10 mouse cellular contexts compared by ENCODE assay signal in the genomic region with DNA sequence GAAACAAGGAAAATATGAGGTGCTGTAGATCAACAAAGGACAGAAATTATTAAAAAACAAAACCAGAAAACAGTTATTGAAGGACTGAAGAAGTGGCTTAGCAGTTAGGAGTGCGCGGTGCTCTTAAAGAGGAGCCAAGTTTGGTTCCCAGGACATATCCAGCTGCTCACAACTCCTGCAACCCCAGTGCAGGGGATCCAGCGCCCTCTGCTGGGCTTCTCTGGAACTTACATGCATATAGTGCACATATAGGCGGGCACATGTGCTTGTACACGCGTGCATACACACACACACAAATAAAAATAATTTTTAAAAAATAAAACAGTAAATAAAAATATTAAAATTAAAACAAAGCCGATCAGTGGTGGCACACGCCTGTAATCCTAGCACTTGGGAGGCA. TPM values are rescaled to one million over a fixed set of nuclear protein-coding genes. Genes with fewer than 3 reads are reported as not detected.
DNase-seq lines count a peak whose midpoint lies in the region; ATAC-seq and TF ChIP-seq lines count a peak whose summit lies in the region.
"Had no signal": no experiment of that assay in that cellular context is flagged by ENCODE, and none has a peak within 500 bp of the region (broad histone marks: within the 10 kb centered on the region; RNA-seq: fewer than 3 reads in every experiment).

No protein-coding gene starts in this region.

- H3K79me2 ChIP-seq in heart, adult 2 months (replicated peaks; ENCODE audit: control insufficient read depth, insufficient read depth, low read length) = no peaks in the 10 kb centered on the region

- no peaks in the 10 kb centered on the region for H3K4me1 ChIP-seq in heart, adult 2 months (ENCODE audit: control insufficient read depth, insufficient read depth, low read length)
- H3K4me1 ChIP-seq in heart, embryonic 11.5 days (ENCODE audit: control insufficient read depth, insufficient read depth, low read length) = no peaks in the 10 kb centered on the region
- H3K4me1 ChIP-seq in testis, adult 2 months (ENCODE audit: control insufficient read depth, insufficient read depth, low read length) = peaks cover 2% of the 10 kb centered on the region; the same call in 1 of the 2 replicates
- H3K4me1 ChIP-seq in liver, postnatal 0 days (ENCODE audit: insufficient read depth) = no peaks in the 10 kb centered on the region
- H3K4me1 ChIP-seq: limb, embryonic 15.5 days; neural tube, embryonic 15.5 days had no signal

- no peak for ATAC-seq in heart, embryonic 11.5 days (replicated peaks; ENCODE audit: insufficient number of reproducible peaks, low FRiP score, low TSS enrichment)
- no peak for ATAC-seq in liver, postnatal 0 days

- H3K9ac ChIP-seq in heart, adult 2 months (ENCODE audit: low read depth, low read length) = no peak overlapping the region
- H3K9ac ChIP-seq in heart, embryonic 11.5 days (ENCODE audit: low read depth, low read length) = no peak overlapping the region
- no peak overlapping the region for H3K9ac ChIP-seq in liver, postnatal 0 days (replicated peaks)
- H3K9ac ChIP-seq: limb, embryonic 15.5 days; neural tube, embryonic 15.5 days had no signal

- no peaks in the 10 kb centered on the region for H3K9me3 ChIP-seq in heart, embryonic 11.5 days (replicated peaks; ENCODE audit: control insufficient read depth, low read length)
- H3K9me3 ChIP-seq in liver, postnatal 0 days (ENCODE audit: low read length) = no peaks in the 10 kb centered on the region
- H3K9me3 ChIP-seq: limb, embryonic 15.5 days; neural tube, embryonic 15.5 days had no signal

- H3K27ac ChIP-seq in heart, adult 2 months = no peak overlapping the region
- H3K27ac ChIP-seq in heart, embryonic 11.5 days (ENCODE audit: low read depth, low read length) = no peak overlapping the region
- H3K27ac ChIP-seq in testis, adult 2 months (ENCODE audit: control insufficient read depth, insufficient read depth, low read depth, low read length) = no peak overlapping the region
- no peak overlapping the region for H3K27ac ChIP-seq in liver, postnatal 0 days (ENCODE audit: low read depth)
- H3K27ac ChIP-seq: limb, embryonic 15.5 days; neural tube, embryonic 15.5 days had no signal

- DNase-seq in heart, adult 2 months = no peak
- DNase-seq in testis, postnatal 14 days (ENCODE audit: low spot score) = no peak
- DNase-seq in liver, postnatal 0 days = peak; percentile 31
- no peak for DNase-seq in ovary, postnatal 14 days (ENCODE audit: low spot score)
- no peak for DNase-seq in spleen, adult 12 weeks (ENCODE audit: low spot score)
- no peak for DNase-seq in embryo, embryonic 10 days (ENCODE audit: low spot score)

- TF ChIP-seq EP300 in heart, adult 2 months (IDR thresholded peaks at IDR 0.05; ENCODE audit: insufficient read depth, low read depth, low read length) = no peak
- no peak for TF ChIP-seq EP300 in liver, postnatal 0 days (IDR thresholded peaks at IDR 0.05; ENCODE audit: low read depth)

- H3K27me3 ChIP-seq in heart, adult 2 months (ENCODE audit: control insufficient read depth, insufficient read depth, low read length) = no peaks in the 10 kb centered on the region
- H3K27me3 ChIP-seq in heart, embryonic 11.5 days (ENCODE audit: control insufficient read depth, insufficient read depth, low read length) = no peaks in the 10 kb centered on the region
- H3K27me3 ChIP-seq in testis, adult 2 months (ENCODE audit: control insufficient read depth, insufficient read depth, low read length) = no peaks in the 10 kb centered on the region
- no peaks in the 10 kb centered on the region for H3K27me3 ChIP-seq in liver, postnatal 0 days (ENCODE audit: insufficient read depth, low read length)
- H3K27me3 ChIP-seq: limb, embryonic 15.5 days; neural tube, embryonic 15.5 days had no signal

- peak; percentile 60 for TF ChIP-seq CTCF in heart, adult 2 months (IDR thresholded peaks at IDR 0.05)
- TF ChIP-seq CTCF in testis, adult 2 months (IDR thresholded peaks at IDR 0.05; ENCODE audit: control insufficient read depth, insufficient read depth, insufficient replicate concordance, low read depth, low read length) = peak; percentile 85
- peak; percentile 61 for TF ChIP-seq CTCF in liver, postnatal 0 days (IDR thresholded peaks at IDR 0.05; ENCODE audit: low read depth)

- intact Hi-C loops in heart, adult 2 months (cut with DNase I) = loop anchor here (5.0 kb wide), 1 partner anchor 138 kb away; no protein-coding TSS in a partner anchor

- H3K36me3 ChIP-seq in heart, adult 2 months (ENCODE audit: control insufficient read depth, insufficient read depth, low read length) = no peaks in the 10 kb centered on the region
- no peaks in the 10 kb centered on the region for H3K36me3 ChIP-seq in heart, embryonic 11.5 days (ENCODE audit: control insufficient read depth, insufficient read depth, low read length)
- H3K36me3 ChIP-seq in testis, adult 2 months (ENCODE audit: control insufficient read depth, insufficient read depth, low read length) = no peaks in the 10 kb centered on the region
- no peaks in the 10 kb centered on the region for H3K36me3 ChIP-seq in liver, postnatal 0 days (replicated peaks; ENCODE audit: insufficient read depth, low read length)
- H3K36me3 ChIP-seq: limb, embryonic 15.5 days; neural tube, embryonic 15.5 days had no signal

- H3K4me2 ChIP-seq in heart, embryonic 11.5 days = no peak overlapping the region
- H3K4me2 ChIP-seq in liver, postnatal 0 days (ENCODE audit: low read depth, low read length) = no peak overlapping the region
- H3K4me2 ChIP-seq: limb, embryonic 15.5 days; neural tube, embryonic 15.5 days had no signal

- H3K4me3 ChIP-seq in heart, adult 2 months = no peak overlapping the region
- H3K4me3 ChIP-seq in heart, embryonic 11.5 days (ENCODE audit: low read depth, low read length) = no peak overlapping the region
- H3K4me3 ChIP-seq in testis, adult 2 months (ENCODE audit: control insufficient read depth, low read depth, low read length) = no peak overlapping the region
- H3K4me3 ChIP-seq in liver, postnatal 0 days (ENCODE audit: low read depth, low read length) = no peak overlapping the region
- H3K4me3 ChIP-seq: limb, embryonic 15.5 days; neural tube, embryonic 15.5 days had no signal

- TF ChIP-seq POLR2A in heart, adult 2 months (IDR thresholded peaks at IDR 0.05; ENCODE audit: insufficient read depth, low read depth, low read length) = no peak
- no peak for TF ChIP-seq POLR2A in testis, adult 2 months (IDR thresholded peaks at IDR 0.05; ENCODE audit: control insufficient read depth, low read depth, low read length)

- 79% methylated on average over 8 of the region's 8 CpGs for WGBS in heart, adult 2 months
- 73% methylated on average over 8 of the region's 8 CpGs for WGBS in heart, embryonic 11.5 days (ENCODE audit: insufficient replicate concordance)
- 73% methylated on average over 8 of the region's 8 CpGs for WGBS in liver, postnatal 0 days (ENCODE audit: insufficient replicate concordance)

RNA-seq across cellular contexts. Expression of gene Ipo5, which starts 59.6 kb away (rescaled TPM):
- total RNA-seq in heart, adult 2 months (2021) = 100 to 1,000 TPM in 1 of 2 experiments, 10 to 100 TPM in 1; 98.0 to 119 TPM
- polyA plus RNA-seq in heart, adult 2 months (2012; rRNA removed) = 35.5 and 74.4 TPM in 2 replicates
- 105 and 116 TPM in 2 replicates for polyA plus RNA-seq in heart, embryonic 11.5 days (2014; fragmentation: Nextera tagmentation; extraction: Ambion mirVana)
- 333 and 360 TPM in 2 replicates for polyA plus RNA-seq in testis, adult 2 months (2012; rRNA removed)
- 15.6 and 17.3 TPM in 2 replicates for polyA plus RNA-seq in liver, postnatal 0 days (2015; fragmentation: Nextera tagmentation; extraction: Ambion mirVana)
